Mouse (Mus musculus) thymus, postnatal 0 days (tissue): ENCODE measurements around the gene Myo1b. TPM values are rescaled to one million over a fixed set of nuclear protein-coding genes. Genes with fewer than 3 reads are reported as not detected.

ENCODE experiments used
- DNase-seq: peaks from one replicate; pipeline ENCODE4 v3.0.0-alpha.2; 2015; ENCODE audit warnings: low spot score
- polyA plus RNA-seq: library from polyadenylated mRNA; unstranded; fragments of >200 nt; fragmentation: Nextera tagmentation; extraction: Ambion mirVana; gene quantifications from 2 replicates; pipeline ENCODE4 v1.2.1, GENCODE M21; 2015

Gene Myo1b
- polyA plus RNA-seq, 1 experiment from 2014 or later: 22.1 TPM

DNA sequence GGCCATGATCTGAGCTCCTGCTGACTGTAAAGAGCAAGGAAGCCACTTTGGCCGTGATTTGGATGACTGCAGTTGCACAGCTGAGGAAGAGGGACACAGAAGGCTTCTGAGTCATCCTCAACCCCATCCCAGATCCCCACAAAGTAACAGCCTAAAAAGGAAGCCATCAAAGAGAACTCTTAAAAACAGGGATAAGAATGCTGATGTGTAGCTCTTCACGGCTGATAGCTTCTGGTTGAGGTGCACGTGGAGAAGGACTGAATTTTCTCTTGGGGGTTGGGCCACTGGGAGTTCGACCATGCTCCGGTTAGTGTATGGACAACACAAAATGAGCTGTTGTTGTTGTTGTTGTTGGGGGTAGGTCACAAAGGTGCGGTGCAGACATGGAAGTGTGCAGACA lies 181.2 kb downstream of the Myo1b start:
- no peak for DNase-seq

DNA sequence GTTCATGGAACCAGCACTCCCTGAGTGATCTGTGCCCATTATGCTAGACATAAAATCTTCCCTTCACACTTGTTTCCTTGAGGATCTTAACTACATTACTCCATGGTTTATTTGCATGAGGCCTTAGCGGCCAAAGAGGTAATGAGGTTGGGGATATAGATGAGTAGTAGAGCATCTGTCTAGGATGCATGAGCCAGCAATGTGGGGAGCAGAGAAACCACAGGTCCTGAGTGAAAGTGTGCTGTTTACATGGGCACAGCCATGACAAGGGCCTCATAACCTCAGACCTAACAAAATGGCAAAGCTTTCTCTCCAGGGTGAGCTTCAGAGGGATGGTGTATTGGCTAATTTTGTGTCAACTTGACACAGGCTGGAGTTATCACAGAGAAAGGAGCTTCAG lies 186.5 kb downstream of the Myo1b start:
- no peak for DNase-seq

DNA sequence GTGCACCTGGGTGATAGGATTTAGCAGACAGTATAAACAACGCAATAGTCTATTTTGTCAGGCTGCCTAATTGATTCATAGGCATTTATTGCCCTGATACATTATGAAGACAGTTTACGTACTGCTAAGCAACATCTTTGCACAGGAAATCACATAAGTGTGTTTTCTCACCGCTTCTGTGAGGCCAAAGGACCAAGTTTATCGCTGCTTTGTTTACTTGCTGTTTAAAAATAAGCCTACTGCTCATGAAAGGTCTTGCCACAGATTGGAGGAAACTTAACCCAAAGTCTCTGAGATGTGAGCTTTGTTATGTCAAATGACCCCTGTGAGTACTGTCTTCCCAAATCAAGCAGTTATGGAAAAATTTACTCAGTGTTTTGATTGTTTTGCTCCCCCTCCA lies 187.1 kb downstream of the Myo1b start:
- no peak for DNase-seq

DNA sequence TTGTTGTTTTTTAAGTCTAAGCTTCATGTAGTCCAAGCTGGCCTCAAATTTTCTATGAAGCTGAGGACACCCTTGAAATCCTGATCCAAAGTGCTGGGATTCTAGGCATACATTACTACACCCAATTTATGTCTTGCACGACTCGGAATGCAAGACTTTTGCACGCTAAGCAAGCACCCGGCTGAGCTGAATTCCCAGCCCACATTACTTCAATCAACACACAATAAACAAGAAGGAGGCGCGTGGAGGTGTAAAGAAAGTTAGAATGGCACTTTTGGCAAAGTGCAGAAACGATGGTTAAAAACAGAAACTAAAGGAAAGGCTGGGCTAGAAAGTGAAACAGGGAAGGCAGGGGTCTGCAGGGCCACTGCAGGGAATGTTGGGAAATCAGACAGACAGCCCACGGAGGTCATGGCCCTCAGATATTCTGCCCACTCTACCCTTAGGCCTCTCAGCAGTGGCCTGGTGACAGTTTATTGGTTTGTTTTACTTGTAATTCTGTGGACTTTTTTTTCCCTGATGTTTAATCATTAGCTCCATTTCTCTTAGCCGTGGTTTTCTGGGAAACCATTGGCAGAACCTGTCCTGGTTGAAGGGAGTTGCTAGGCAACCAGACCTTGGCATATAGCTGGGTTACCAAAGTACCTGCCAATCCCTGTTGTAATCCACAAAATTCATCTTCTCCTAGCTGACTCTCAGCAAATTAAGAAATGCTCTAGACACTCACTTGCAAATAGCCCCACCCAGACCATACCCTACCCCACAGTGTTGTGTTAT lies 195.8 kb downstream of the Myo1b start:
- DNase-seq: no peak

DNA sequence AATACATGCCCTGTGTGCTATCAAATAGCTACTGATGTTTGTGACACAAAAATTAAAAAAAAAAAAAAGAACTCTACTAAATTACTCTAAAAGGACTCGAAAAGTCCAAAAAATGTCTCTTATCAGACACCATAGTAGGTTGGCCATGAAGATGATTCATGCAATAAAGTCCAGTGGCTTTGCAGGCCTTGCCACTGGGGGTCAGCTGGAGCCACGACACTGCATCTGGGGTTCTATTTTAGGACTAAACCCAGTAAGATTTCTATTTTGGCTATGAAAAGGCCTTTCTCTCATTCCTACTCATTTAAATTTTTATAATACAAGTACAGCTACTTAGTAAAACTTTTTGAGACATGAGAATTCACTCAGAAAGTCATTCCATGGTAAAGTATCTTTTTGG lies 205.0 kb downstream of the Myo1b start:
- DNase-seq: no peak

DNA sequence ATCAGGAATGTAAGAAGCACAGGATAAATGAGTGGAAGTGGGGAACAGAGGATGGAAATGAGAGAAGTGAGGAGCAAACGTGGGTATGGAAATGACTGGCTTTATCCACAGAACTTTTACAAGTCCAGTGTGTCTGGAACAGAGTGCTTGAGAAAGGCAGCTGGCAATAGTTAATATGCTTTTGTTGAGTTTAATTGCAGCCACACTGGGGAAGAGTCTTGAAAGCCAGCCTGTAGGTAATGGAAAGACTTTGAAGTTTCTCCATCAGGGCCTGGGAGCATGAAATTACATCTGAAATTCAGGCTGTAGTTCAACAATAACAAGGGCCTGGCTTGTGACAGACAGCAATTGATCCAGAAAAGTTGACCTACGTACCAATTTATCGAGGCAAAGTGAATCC lies 209.8 kb downstream of the Myo1b start:
- no peak for DNase-seq

DNA sequence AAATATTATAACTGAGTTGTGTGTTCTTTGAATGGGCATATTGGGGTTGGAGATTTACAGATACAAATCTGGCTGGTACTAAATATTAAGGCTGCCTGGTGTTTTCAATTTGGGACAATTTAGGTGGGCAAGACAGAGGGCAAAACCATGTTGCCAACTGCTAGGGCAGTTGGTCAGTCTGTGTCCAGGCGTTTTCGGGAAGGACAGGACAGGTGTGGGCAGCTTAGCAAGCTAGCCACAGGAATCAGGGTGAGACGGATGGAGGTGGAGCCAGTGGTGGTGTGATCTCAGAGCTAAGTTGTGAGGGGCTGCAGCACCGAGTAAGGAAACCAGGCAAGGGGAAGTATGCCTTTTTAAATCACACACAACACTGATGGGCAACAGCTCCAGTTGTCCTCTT lies 211.3 kb downstream of the Myo1b start:
- no peak for DNase-seq

Other genes with a start within 250 kb of the Myo1b start
- gene Stat4, start 71.1 kb upstream of the Myo1b start, polyA plus RNA-seq: 36.8 and 38.6 TPM in 2 replicates
- gene Stat1, start 203.4 kb upstream of the Myo1b start, polyA plus RNA-seq: 212 and 220 TPM in 2 replicates